Mouse (Mus musculus): ENCODE measurements at regions not wholly inside any gene's neighbourhood (a gene's known extent, or its start where the extent isn't known, plus 50 kb on each side); places are given as distances from the start of the nearest gene placed in this dataset.

- H3K27me3 ChIP-seq: no peaks in the 10 kb centered on the region
- H3K36me3 ChIP-seq: no peaks in the 10 kb centered on the region
- H3K27ac ChIP-seq: no peak overlapping the region; the same call in 1 of the 2 replicates
- WGBS: 36% methylated on average over 6 of the region's 6 CpGs
- H3K9me3 ChIP-seq: no peaks in the 10 kb centered on the region
- ATAC-seq (ENCODE audit: low FRiP score, low read depth): 0 out of 2 replicates have a peak, but pooled peaks have one; percentile 13
- no peak overlapping the region for H3K4me3 ChIP-seq
- H3K4me1 ChIP-seq: peaks cover 45% of the 10 kb centered on the region
- H3K9ac ChIP-seq: no peak overlapping the region
- H3K4me2 ChIP-seq (replicated peaks): no peak overlapping the region
These were observed 122.0 kb upstream of the Slc44a1 start for GRCm38 (mm10) chr4:53318181-53318580.

GRCm38 (mm10) chr4:53317453-53317824 lies 122.8 kb upstream of the Slc44a1 start:
- peaks cover 45% of the 10 kb centered on the region for H3K4me1 ChIP-seq
- no peaks in the 10 kb centered on the region for H3K36me3 ChIP-seq
- H3K27me3 ChIP-seq: no peaks in the 10 kb centered on the region
- H3K27ac ChIP-seq: peak overlapping the region; percentile 28
- WGBS: 65% methylated on average over 7 of the region's 7 CpGs
- no peak overlapping the region for H3K9ac ChIP-seq
- no peaks in the 10 kb centered on the region for H3K9me3 ChIP-seq
- no peak for ATAC-seq (ENCODE audit: low FRiP score, low read depth)
- no peak overlapping the region for H3K4me2 ChIP-seq (replicated peaks)
- no peak overlapping the region for H3K4me3 ChIP-seq

- no peaks in the 10 kb centered on the region for H3K36me3 ChIP-seq
- peaks cover 45% of the 10 kb centered on the region for H3K4me1 ChIP-seq
- WGBS: 58% methylated on average over 14 of the region's 14 CpGs
- H3K27me3 ChIP-seq: no peaks in the 10 kb centered on the region
- H3K27ac ChIP-seq: peak overlapping the region; percentile 28; the same call in 1 of the 2 replicates
- H3K4me3 ChIP-seq: no peak overlapping the region
- no peak overlapping the region for H3K9ac ChIP-seq
- ATAC-seq (ENCODE audit: low FRiP score, low read depth): peak; percentile 31; the same call in 1 of the 2 replicates
- no peak overlapping the region for H3K4me2 ChIP-seq (replicated peaks)
- H3K9me3 ChIP-seq: no peaks in the 10 kb centered on the region
These were observed 123.3 kb upstream of the Slc44a1 start for GRCm38 (mm10) chr4:53316796-53317452.

GRCm38 (mm10) chr4:53315876-53316762 lies 124.1 kb upstream of the Slc44a1 start:
- H3K27ac ChIP-seq: no peak overlapping the region; the same call in 1 of the 2 replicates
- 69% methylated on average over 13 of the region's 13 CpGs for WGBS

GRCm38 (mm10) chr4:53315121-53315875 lies 124.9 kb upstream of the Slc44a1 start:
- Histone ChIP-seq H3K27ac (no peak overlapping the region; the same call in 1 of the 2 replicates), H3K27me3 (no peaks in the 10 kb centered on the region), H3K9ac (no peak overlapping the region), H3K36me3 (no peaks in the 10 kb centered on the region), H3K4me3 (no peak overlapping the region), H3K4me2 (replicated peaks) (no peak overlapping the region), H3K4me1 (peaks cover 45% of the 10 kb centered on the region), H3K9me3 (no peaks in the 10 kb centered on the region)
- WGBS: 64% methylated on average over 7 of the region's 7 CpGs
- peak; percentile 26; the same call in 1 of the 2 replicates for ATAC-seq (ENCODE audit: low FRiP score, low read depth)

More at GRCm38 (mm10) chr4:53315876-53316762, 124.1 kb upstream of the Slc44a1 start:
- ATAC-seq (ENCODE audit: low FRiP score, low read depth): 0 out of 2 replicates have a peak, but pooled peaks have one; percentile 2
- H3K9ac ChIP-seq: no peak overlapping the region
- no peaks in the 10 kb centered on the region for H3K27me3 ChIP-seq
- no peak overlapping the region for H3K4me3 ChIP-seq
- no peaks in the 10 kb centered on the region for H3K9me3 ChIP-seq
- H3K4me1 ChIP-seq: peaks cover 45% of the 10 kb centered on the region
- no peaks in the 10 kb centered on the region for H3K36me3 ChIP-seq
- H3K4me2 ChIP-seq (replicated peaks): no peak overlapping the region

- WGBS: 64% methylated on average over 8 of the region's 8 CpGs
- Histone ChIP-seq H3K36me3 (no peaks in the 10 kb centered on the region), H3K4me2 (replicated peaks) (no peak overlapping the region), H3K9me3 (no peaks in the 10 kb centered on the region), H3K4me3 (no peak overlapping the region), H3K9ac (no peak overlapping the region), H3K4me1 (peaks cover 44% of the 10 kb centered on the region), H3K27ac (no peak overlapping the region), H3K27me3 (no peaks in the 10 kb centered on the region)
- no peak for ATAC-seq (ENCODE audit: low FRiP score, low read depth)
These were observed 126.1 kb upstream of the Slc44a1 start for GRCm38 (mm10) chr4:53314076-53314475.

GRCm38 (mm10) chr4:53307121-53307520 lies 133.1 kb upstream of the Slc44a1 start:
- Histone ChIP-seq H3K27ac (no peak overlapping the region), H3K4me1 (peaks cover 7% of the 10 kb centered on the region; the same call in 1 of the 2 replicates), H3K9ac (no peak overlapping the region), H3K36me3 (no peaks in the 10 kb centered on the region), H3K9me3 (no peaks in the 10 kb centered on the region), H3K4me2 (replicated peaks) (no peak overlapping the region), H3K4me3 (no peak overlapping the region), H3K27me3 (no peaks in the 10 kb centered on the region)
- WGBS: 57% methylated on average over 4 of the region's 4 CpGs
- ATAC-seq (ENCODE audit: low FRiP score, low read depth): no peak

GRCm38 (mm10) chr4:53304782-53305385 lies 135.3 kb upstream of the Slc44a1 start:
- no peak overlapping the region for H3K27ac ChIP-seq
- 79% methylated on average over 4 of the region's 4 CpGs for WGBS

GRCm38 (mm10) chr4:53304290-53304654 lies 135.9 kb upstream of the Slc44a1 start:
- no peak overlapping the region for H3K9ac ChIP-seq
- H3K27ac ChIP-seq: peak overlapping the region; percentile 39; the same call in 1 of the 2 replicates
- WGBS: 61% methylated on average over 2 of the region's 2 CpGs
- H3K36me3 ChIP-seq: no peaks in the 10 kb centered on the region
- no peaks in the 10 kb centered on the region for H3K9me3 ChIP-seq
- no peaks in the 10 kb centered on the region for H3K27me3 ChIP-seq
- H3K4me2 ChIP-seq (replicated peaks): no peak overlapping the region
- no peak overlapping the region for H3K4me3 ChIP-seq
- peaks cover 7% of the 10 kb centered on the region; the same call in 1 of the 2 replicates for H3K4me1 ChIP-seq
- no peak for ATAC-seq (ENCODE audit: low FRiP score, low read depth)

More at GRCm38 (mm10) chr4:53304782-53305385, 135.3 kb upstream of the Slc44a1 start:
- H3K27me3 ChIP-seq: no peaks in the 10 kb centered on the region
- H3K36me3 ChIP-seq: no peaks in the 10 kb centered on the region
- no peaks in the 10 kb centered on the region for H3K9me3 ChIP-seq
- no peak for ATAC-seq (ENCODE audit: low FRiP score, low read depth)
- no peak overlapping the region for H3K4me3 ChIP-seq
- peaks cover 7% of the 10 kb centered on the region; the same call in 1 of the 2 replicates for H3K4me1 ChIP-seq
- H3K4me2 ChIP-seq (replicated peaks): no peak overlapping the region
- H3K9ac ChIP-seq: no peak overlapping the region

- Histone ChIP-seq H3K4me3 (no peak overlapping the region), H3K9ac (no peak overlapping the region), H3K27me3 (no peaks in the 10 kb centered on the region), H3K9me3 (no peaks in the 10 kb centered on the region), H3K4me2 (replicated peaks) (no peak overlapping the region), H3K27ac (no peak overlapping the region), H3K4me1 (peaks cover 7% of the 10 kb centered on the region; the same call in 1 of the 2 replicates), H3K36me3 (no peaks in the 10 kb centered on the region)
- ATAC-seq (ENCODE audit: low FRiP score, low read depth): no peak
- 34% methylated on average over 4 of the region's 4 CpGs for WGBS
These were observed 136.5 kb upstream of the Slc44a1 start for GRCm38 (mm10) chr4:53303621-53304289.

GRCm38 (mm10) chr4:53297975-53298374 lies 138.3 kb upstream of the Abca1 start:
- no peak overlapping the region for H3K9ac ChIP-seq
- ATAC-seq (ENCODE audit: low FRiP score, low read depth): no peak
- H3K27ac ChIP-seq: no peak overlapping the region
- no peaks in the 10 kb centered on the region for H3K36me3 ChIP-seq
- no peaks in the 10 kb centered on the region for H3K4me1 ChIP-seq
- H3K27me3 ChIP-seq: no peaks in the 10 kb centered on the region
- H3K4me3 ChIP-seq: no peak overlapping the region
- H3K9me3 ChIP-seq: peaks cover 6% of the 10 kb centered on the region
- H3K4me2 ChIP-seq (replicated peaks): no peak overlapping the region
